Mouse (Mus musculus): ENCODE results near the gene Gpr4. TPM values are rescaled to one million over a fixed set of nuclear protein-coding genes. Genes with fewer than 3 reads are reported as not detected.
A peak's percentile ranks its signal among the peaks of the same experiment; 100 is the strongest.

The Gpr4 gene
- polyA plus RNA-seq, 1 experiment from 2014 or later: 1.2 TPM

DNA sequence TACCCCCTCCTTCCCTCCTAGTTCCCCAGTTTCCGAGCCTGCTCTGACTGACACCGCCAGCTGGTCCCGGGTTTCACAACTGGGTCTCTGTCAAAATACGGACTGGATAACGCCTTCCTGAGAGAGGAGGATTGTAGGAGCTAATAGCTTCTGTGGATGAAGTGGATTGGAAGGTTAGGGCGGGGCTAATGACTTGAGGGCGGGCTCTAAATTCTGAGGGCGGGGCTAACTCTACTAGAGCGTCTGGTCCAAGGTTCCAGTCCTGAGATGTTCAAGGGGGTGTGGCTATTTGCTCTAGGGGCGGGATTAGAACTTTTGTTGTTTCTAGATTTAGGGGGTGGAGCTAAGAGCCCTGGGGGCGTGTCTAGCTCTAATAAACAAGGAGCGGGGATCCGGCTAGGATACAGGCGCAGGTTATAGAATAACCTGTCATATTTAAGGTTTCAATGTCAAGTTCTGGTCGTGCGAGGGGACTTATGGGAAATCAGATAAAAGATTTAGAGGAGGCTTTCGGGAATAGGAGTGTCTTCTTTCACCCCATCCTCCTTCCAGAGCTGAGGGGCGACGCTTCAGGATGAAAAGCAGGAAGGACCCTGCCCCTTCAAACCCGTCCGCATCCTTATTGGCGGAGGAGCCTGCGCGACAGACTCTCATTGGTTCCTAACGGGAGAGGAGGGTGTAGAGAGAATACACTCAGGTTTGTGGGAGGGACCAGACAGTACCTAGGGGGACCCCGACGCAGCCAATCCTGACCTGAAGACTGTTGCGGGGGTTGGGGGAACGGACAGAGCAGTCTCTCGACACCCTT, 36.4 kb upstream of the Gpr4 start, which contains the start of gene Eml2:
TSS of gene Eml2 (plus strand) at position 714 of the 808 bp plus-strand sequence.
- Histone ChIP-seq H3K36me3 (ENCODE audit: poor library complexity, severe bottlenecking) (no peaks in the 10 kb centered on the region), H3K4me1 (peaks cover 43% of the 10 kb centered on the region)
- ATAC-seq: peak; percentile 96

DNA sequence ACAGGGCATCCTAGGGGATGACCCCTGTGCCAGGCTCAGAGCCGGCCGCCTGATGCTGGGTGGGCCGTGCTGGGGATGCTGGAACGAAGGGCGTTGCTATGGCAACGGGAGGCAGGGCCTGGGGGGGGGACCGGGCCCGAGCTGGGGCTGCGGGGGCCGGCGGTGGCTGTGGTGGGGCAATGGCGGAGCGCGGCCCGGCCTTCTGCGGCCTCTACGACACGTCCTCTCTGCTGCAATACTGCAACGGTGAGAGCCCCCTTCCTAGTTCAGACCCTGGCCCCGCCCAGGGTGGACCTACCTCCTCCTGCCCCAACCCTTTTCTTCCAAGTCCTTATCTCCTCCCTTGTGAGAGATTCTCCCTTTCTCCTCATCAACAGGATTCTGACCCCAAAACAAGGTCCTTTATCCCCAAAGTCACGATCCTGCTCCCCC, 35.8 kb upstream of the Gpr4 start:
- Histone ChIP-seq H3K36me3 (ENCODE audit: poor library complexity, severe bottlenecking) (no peaks in the 10 kb centered on the region), H3K4me2 (peak overlapping the region; percentile 72), H3K9me3 (replicated peaks) (no peaks in the 10 kb centered on the region; the same call in 1 of the 2 replicates), H3K4me1 (peaks cover 48% of the 10 kb centered on the region), H3K27ac (peak overlapping the region; percentile 52), H3K9ac (peak overlapping the region; percentile 68), H3K27me3 (peaks cover 55% of the 10 kb centered on the region), H3K4me3 (peak overlapping the region; percentile 56)
- peak; percentile 37 for ATAC-seq
- WGBS: 2% methylated on average over 21 of the region's 21 CpGs

More for the DNA sequence above, 36.4 kb upstream of the Gpr4 start, which contains the start of gene Eml2:
- Histone ChIP-seq H3K9ac (peak within 1 kb of the TSS; percentile 68), H3K27ac (peak within 1 kb of the TSS; percentile 52), H3K9me3 (replicated peaks) (no peaks in the 10 kb centered on the region; the same call in 1 of the 2 replicates), H3K4me3 (peak within 1 kb of the TSS; percentile 56), H3K27me3 (peaks cover 53% of the 10 kb centered on the region), H3K4me2 (peak within 1 kb of the TSS; percentile 72)
- WGBS: under 1% methylated on average over 30 of the region's 30 CpGs

DNA sequence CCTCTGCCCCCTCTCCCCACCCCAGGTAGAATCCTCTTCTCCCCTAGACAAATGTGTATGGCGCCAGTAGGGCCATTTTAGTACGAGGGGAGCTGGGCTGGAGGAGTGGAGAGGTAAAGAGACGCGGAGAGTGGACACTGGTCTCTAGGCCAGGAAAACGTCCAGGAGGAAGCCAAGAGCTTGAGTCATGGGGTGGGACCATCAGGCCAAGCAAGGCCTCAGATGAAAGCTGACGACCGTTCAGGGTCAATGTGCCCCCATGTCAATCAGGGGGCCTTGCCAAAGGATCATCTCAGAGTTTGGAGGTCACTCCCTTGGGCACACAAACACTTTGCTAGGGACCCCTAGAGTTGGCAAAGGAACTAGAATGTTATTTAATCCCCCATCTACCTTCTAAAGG, 35.1 kb upstream of the Gpr4 start:
- peak overlapping the region; percentile 56 for H3K4me3 ChIP-seq
- H3K9me3 ChIP-seq (replicated peaks): no peaks in the 10 kb centered on the region; the same call in 1 of the 2 replicates
- 71% methylated on average over 7 of the region's 7 CpGs for WGBS
- H3K27ac ChIP-seq: no peak overlapping the region
- ATAC-seq: no peak
- peaks cover 55% of the 10 kb centered on the region for H3K27me3 ChIP-seq
- peaks cover 48% of the 10 kb centered on the region for H3K4me1 ChIP-seq
- peak overlapping the region; percentile 68 for H3K9ac ChIP-seq
- peak overlapping the region; percentile 72 for H3K4me2 ChIP-seq
- H3K36me3 ChIP-seq (ENCODE audit: poor library complexity, severe bottlenecking): peaks cover 6% of the 10 kb centered on the region; the same call in 1 of the 2 replicates

DNA sequence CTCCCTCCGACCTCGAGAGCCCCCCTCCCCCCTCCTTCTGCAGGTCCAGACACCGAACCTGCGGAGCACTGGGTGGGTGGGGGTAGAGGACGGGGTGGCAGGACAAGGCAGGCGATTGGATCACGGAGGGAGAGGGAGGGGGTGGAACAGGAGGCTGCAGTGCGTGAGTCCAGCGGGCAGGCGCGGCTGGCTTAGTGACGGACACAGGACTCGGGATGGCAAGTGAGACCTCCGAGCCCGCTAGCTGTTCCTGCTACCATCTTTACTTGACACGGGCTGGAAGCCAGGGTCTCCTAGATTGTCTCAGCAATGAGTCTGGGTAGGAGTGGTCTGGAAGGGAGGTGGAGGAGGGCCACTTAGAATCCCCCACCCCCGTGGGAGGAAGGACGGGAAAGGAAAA, 34.3 kb upstream of the Gpr4 start:
- Histone ChIP-seq H3K27me3 (peaks cover 55% of the 10 kb centered on the region), H3K9me3 (replicated peaks) (no peaks in the 10 kb centered on the region; the same call in 1 of the 2 replicates), H3K36me3 (ENCODE audit: poor library complexity, severe bottlenecking) (peaks cover 12% of the 10 kb centered on the region; the same call in 1 of the 2 replicates), H3K9ac (peak overlapping the region; percentile 43), H3K4me1 (peaks cover 40% of the 10 kb centered on the region), H3K4me3 (peak overlapping the region; percentile 56), H3K4me2 (peak overlapping the region; percentile 72), H3K27ac (no peak overlapping the region)
- ATAC-seq: no peak
- WGBS: 8% methylated on average over 17 of the region's 18 CpGs

DNA sequence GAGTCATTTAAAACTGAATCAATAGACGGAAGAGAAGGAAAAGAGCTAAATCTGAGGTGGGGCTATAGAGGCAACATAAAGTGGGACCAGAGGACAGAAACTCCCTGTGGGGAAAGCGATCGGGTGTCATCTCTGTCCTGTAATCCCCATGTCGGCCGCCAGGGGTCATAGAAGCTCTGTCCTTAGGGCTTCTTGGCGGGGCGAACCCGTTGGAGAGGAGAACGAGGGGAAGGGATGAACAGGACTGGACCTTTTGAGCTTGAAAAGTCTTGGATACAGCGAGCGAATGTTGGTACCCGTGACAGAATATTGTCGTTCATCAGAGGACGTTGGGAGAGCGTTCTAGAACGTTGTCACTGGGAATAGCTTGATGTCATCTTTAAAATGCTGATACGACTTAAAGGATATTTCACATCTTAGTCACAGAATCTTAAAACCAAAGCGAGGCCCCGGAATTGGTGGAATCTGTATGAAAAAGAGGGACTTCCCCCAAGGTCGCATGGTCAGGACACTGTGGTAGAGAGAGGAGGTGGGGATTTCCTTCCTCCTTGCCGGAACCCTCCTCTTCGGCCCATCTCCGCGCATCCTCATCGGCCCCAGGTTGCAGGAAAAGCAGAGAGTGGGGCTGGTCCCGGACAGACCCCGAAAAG, 33.8 kb upstream of the Gpr4 start:
- Histone ChIP-seq H3K9ac (no peak overlapping the region), H3K36me3 (ENCODE audit: poor library complexity, severe bottlenecking) (peaks cover 15% of the 10 kb centered on the region; the same call in 1 of the 2 replicates), H3K4me3 (peak overlapping the region; percentile 56), H3K4me1 (peaks cover 37% of the 10 kb centered on the region), H3K27me3 (peaks cover 50% of the 10 kb centered on the region), H3K9me3 (replicated peaks) (no peaks in the 10 kb centered on the region; the same call in 1 of the 2 replicates), H3K4me2 (peak overlapping the region; percentile 72), H3K27ac (no peak overlapping the region)
- ATAC-seq: no peak
- 3% methylated on average over 27 of the region's 27 CpGs for WGBS

DNA sequence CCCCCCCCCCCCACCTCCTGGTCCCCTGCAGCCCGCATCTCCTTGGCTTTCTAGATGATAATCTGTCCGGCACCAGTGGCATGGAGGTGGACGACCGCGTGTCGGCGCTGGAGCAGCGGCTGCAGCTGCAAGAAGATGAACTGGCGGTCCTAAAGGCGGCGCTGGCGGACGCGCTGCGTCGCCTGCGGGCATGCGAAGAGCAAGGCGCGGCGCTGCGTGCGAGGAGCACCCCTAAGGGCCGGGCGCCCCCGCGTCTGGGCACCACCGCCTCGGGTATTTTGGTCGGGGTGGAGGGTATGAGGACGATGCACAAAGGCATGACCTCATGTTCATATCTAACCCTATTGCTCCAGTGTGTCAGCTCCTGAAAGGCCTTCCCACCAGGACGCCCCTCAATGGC, 33.2 kb upstream of the Gpr4 start:
- Histone ChIP-seq H3K27ac (no peak overlapping the region), H3K4me2 (peak overlapping the region; percentile 72), H3K4me1 (peaks cover 43% of the 10 kb centered on the region), H3K9ac (peak overlapping the region; percentile 14), H3K27me3 (peaks cover 50% of the 10 kb centered on the region), H3K4me3 (peak overlapping the region; percentile 56), H3K36me3 (ENCODE audit: poor library complexity, severe bottlenecking) (peaks cover 19% of the 10 kb centered on the region; the same call in 1 of the 2 replicates), H3K9me3 (replicated peaks) (no peaks in the 10 kb centered on the region; the same call in 1 of the 2 replicates)
- no peak for ATAC-seq
- WGBS: under 1% methylated on average over 31 of the region's 32 CpGs

DNA sequence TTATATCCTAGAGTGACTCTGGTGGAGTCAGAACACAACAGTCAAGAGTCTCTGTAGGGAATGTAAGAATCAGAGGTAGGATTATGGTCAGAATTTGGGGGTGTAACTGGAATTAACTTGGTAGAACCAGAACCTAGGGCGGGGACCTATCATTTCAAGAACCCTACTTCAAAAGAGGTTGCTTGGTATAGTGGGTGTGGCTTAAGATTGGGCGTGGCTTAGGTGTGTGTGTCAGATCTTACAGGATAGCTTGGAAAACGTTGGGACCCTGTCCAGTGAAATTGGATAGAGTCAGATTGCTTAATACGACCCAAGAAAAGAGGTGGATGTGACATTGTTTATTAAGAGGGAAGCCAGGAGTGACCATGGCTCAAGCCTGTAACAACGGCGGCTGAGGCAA, 32.4 kb upstream of the Gpr4 start:
- WGBS: 45% methylated on average over 6 of the region's 6 CpGs
- Histone ChIP-seq H3K4me3 (no peak overlapping the region), H3K27ac (no peak overlapping the region), H3K9me3 (replicated peaks) (no peaks in the 10 kb centered on the region; the same call in 1 of the 2 replicates), H3K9ac (no peak overlapping the region), H3K27me3 (peaks cover 50% of the 10 kb centered on the region), H3K4me1 (peaks cover 50% of the 10 kb centered on the region), H3K4me2 (peak overlapping the region; percentile 72), H3K36me3 (ENCODE audit: poor library complexity, severe bottlenecking) (peaks cover 19% of the 10 kb centered on the region; the same call in 1 of the 2 replicates)
- no peak for ATAC-seq

DNA sequence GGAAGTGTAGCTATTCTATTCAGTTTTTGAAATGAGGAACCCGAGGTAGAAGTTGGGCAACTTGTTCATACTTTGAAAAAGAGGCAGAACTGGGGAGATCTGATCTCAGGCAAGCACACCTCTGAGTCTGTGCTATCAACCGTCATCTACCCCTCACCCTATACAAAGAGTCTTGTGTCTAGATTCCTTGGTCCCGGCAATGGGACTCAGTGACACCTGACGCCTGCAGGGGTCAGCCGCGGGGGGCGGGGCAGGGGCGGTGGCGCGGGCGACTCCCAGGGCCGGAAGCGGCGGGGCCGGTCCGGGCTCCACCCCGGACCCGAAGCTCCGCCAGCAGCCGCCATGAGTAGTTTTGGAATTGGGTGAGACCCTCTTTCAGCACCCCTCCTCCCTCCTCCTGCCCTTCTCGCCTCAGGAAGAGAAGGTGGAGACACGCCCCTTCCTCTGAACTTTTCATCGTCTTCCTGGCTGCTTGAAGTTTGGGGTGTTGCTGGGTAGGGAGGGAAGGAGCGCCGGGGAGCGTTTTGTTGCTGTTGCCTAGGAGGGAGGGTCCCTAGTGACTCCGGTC, 31.4 kb upstream of the Gpr4 start:
- peaks cover 43% of the 10 kb centered on the region for H3K27me3 ChIP-seq
- no peaks in the 10 kb centered on the region; the same call in 1 of the 2 replicates for H3K9me3 ChIP-seq (replicated peaks)
- no peak overlapping the region for H3K27ac ChIP-seq
- H3K4me2 ChIP-seq: peak overlapping the region; percentile 66
- ATAC-seq: no peak
- H3K9ac ChIP-seq: peak overlapping the region; percentile 65
- peaks cover 60% of the 10 kb centered on the region for H3K4me1 ChIP-seq
- 1% methylated on average over 20 of the region's 27 CpGs for WGBS
- H3K36me3 ChIP-seq (ENCODE audit: poor library complexity, severe bottlenecking): peaks cover 20% of the 10 kb centered on the region
- H3K4me3 ChIP-seq: peak overlapping the region; percentile 48

DNA sequence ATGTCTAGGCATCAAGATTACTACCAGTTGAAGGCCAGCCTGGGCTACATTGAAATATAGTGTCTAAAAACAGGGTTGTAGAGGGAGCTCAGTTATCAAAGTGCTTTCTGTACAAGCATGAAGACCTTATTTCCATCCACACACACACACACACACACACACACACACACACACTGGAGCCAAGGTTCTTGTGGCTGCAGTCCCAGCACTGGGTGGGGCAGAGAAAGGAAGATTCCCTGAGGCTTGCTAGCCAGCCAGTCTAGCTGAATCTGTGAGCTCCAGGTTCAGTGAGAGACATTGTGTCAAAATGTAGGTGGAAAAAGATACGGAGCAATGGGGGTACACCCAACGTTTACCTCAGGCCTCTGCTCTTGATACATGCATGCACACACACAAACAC, 28.1 kb upstream of the Gpr4 start:
- Histone ChIP-seq H3K36me3 (ENCODE audit: poor library complexity, severe bottlenecking) (peaks cover 37% of the 10 kb centered on the region), H3K9me3 (replicated peaks) (no peaks in the 10 kb centered on the region), H3K27ac (peak overlapping the region; percentile 90), H3K4me1 (peaks cover 45% of the 10 kb centered on the region), H3K4me3 (no peak overlapping the region), H3K27me3 (peaks cover 15% of the 10 kb centered on the region), H3K9ac (0 out of 2 replicates have a peak overlapping the region, but pooled peaks have one; percentile 43), H3K4me2 (peak overlapping the region; percentile 46; the same call in 1 of the 2 replicates)
- 72% methylated on average over 2 of the region's 2 CpGs for WGBS
- ATAC-seq: 0 out of 2 replicates have a peak, but pooled peaks have one; percentile 6

DNA sequence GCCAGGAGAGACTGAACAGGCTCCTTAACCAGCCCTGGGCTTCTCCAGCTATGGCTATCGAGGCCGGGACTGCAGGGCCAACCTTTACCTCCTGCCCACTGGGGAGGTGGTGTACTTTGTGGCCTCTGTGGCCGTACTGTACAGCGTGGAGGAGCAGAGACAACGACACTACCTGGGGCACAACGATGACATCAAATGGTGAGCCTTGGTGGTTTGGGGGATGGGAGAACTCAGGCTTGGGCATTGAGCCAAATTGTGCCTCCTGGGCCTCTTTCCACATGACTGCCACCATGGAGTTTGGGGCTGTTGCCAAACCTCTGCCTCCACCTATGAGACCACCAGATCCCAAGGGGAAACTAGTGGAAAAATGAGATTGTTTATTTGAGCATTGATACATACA, 27.6 kb upstream of the Gpr4 start:
- peaks cover 40% of the 10 kb centered on the region for H3K4me1 ChIP-seq
- no peaks in the 10 kb centered on the region for H3K9me3 ChIP-seq (replicated peaks)
- H3K9ac ChIP-seq: peak overlapping the region; percentile 43; the same call in 1 of the 2 replicates
- H3K27ac ChIP-seq: peak overlapping the region; percentile 90
- ATAC-seq: peak; percentile 58; the same call in 1 of the 2 replicates
- no peak overlapping the region for H3K4me3 ChIP-seq
- peaks cover 38% of the 10 kb centered on the region for H3K36me3 ChIP-seq (ENCODE audit: poor library complexity, severe bottlenecking)
- H3K27me3 ChIP-seq: peaks cover 10% of the 10 kb centered on the region
- 45% methylated on average over 6 of the region's 6 CpGs for WGBS
- H3K4me2 ChIP-seq: peak overlapping the region; percentile 46

DNA sequence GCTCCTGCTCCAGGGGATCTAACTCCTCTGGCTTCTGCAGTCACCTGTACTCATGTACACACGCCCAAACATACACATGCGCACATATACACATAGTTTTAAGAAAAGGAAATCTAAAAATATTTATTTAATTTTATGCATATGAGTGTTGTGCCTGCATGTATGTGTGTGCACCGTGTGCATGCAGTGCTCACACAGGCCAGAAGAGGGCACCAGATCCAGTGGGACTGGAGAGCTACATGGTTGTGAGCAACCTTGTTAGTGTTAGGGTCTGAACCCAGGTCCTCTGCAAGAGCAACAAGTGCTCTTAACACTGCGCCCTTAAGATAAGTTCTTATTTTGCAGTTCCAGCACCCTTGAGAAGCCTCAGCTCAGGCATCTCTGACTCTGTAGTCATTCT, 17.7 kb upstream of the Gpr4 start:
- H3K9me3 ChIP-seq (replicated peaks): 0 out of 2 replicates have a peak, but pooled peaks cover 7% of the 10 kb centered on the region
- ATAC-seq: no peak
- no peak overlapping the region for H3K4me2 ChIP-seq
- WGBS: 98% methylated on average over 4 of the region's 4 CpGs
- no peak overlapping the region for H3K4me3 ChIP-seq
- H3K27ac ChIP-seq: no peak overlapping the region
- no peaks in the 10 kb centered on the region for H3K4me1 ChIP-seq
- no peak overlapping the region for H3K9ac ChIP-seq
- H3K27me3 ChIP-seq: no peaks in the 10 kb centered on the region
- H3K36me3 ChIP-seq (ENCODE audit: poor library complexity, severe bottlenecking): peaks cover 74% of the 10 kb centered on the region

Measured in forebrain, embryonic 13.5 days (tissue).